Mouse (Mus musculus): Measurements from ENCODE around the gene Odaph. TPM values are rescaled to one million over a fixed set of nuclear protein-coding genes. Genes with fewer than 3 reads are reported as not detected.

Gene Odaph
- polyA plus RNA-seq, 1 experiment from 2014 or later: 0.30 TPM

DNA sequence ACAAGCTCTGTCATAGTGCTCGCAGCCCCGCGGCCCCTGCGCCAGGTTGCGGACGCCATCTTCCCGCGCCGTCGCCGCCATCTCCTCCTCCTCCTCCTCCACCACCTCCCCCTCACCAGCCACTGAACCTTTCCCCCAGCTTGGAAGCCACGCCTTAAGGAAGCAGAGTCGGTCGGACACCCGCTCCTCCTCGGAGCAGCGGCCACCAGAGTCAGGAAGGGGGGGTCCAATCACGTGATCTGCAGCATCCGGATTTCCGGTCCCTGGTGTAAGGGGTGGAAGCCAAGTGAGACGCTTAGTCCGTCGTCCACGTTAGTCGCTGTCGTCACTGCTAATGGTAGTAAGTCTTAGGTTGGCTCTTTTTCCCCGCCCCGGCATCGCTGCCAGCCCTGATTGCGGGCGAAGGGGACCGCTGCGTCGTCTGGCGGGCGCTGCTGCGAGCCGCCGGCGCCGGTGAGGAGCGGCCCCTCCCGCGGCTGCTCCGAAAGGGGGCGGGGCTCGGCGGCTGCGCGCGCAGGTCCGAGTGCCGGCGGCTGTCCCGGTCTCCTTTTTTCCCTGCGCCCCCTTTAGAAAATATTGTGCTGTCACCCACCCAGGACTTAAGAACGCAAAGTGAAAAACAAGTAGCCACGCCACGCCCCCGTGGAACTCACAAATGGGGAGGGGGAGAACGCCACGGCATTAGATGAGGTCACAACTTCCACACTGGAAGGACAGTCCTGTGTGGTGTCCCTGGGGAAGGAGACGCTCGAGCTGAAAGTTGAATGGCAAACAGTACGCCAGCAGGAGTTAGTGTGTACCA, 24.4 kb upstream of the Odaph start, which contains the start of gene Rchy1:
TSS of gene Rchy1 (minus strand) at position 430 of the 802 bp plus-strand sequence.
- 1% methylated on average over 64 of the region's 65 CpGs for WGBS

DNA sequence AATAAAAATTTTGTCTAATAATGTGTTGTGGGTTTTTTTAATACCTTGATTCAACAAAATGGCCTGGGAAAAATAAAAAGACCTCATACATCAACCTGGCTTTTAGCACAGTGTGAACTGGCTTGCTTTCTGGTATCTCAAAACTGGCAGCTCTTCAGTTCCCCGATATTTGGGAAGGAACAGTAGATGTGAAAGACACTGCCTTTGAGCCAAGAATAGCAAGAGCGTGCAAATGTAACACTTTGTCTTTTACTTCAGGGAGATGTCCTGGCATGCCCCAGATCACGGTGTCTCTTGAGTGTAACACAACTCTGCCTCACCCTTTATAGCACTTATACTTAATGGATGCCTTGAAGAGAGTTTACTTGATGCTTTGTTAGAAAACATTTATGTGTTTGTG, 15.2 kb upstream of the Odaph start:
- no peaks in the 10 kb centered on the region for H3K27me3 ChIP-seq (ENCODE audit: control insufficient read depth, insufficient read depth, low read length)
- DNase-seq (ENCODE audit: low spot score) (no peak), ATAC-seq (ENCODE audit: low FRiP score, low TSS enrichment) (no peak)
- no peak overlapping the region for H3K4me2 ChIP-seq (replicated peaks; ENCODE audit: low read depth)
- no peaks in the 10 kb centered on the region for H3K4me1 ChIP-seq (replicated peaks; ENCODE audit: control insufficient read depth, insufficient read depth)
- no peak overlapping the region for H3K4me3 ChIP-seq (ENCODE audit: low read depth, low read length)
- no peak overlapping the region for H3K27ac ChIP-seq (replicated peaks)
- no peaks in the 10 kb centered on the region for H3K9me3 ChIP-seq (ENCODE audit: control insufficient read depth, low read length)
- TF ChIP-seq CTCF (IDR thresholded peaks at IDR 0.05; ENCODE audit: low read depth): no peak
- no peak for TF ChIP-seq EP300 (optimal IDR thresholded peaks at IDR 0.05)
- H3K36me3 ChIP-seq (ENCODE audit: control insufficient read depth, insufficient read depth, low read length): no peaks in the 10 kb centered on the region
- H3K9ac ChIP-seq (ENCODE audit: low read length): no peak overlapping the region
- 71% methylated on average over 3 of the region's 3 CpGs for WGBS

More for the DNA sequence above, 24.4 kb upstream of the Odaph start, which contains the start of gene Rchy1:
- Histone ChIP-seq H3K9me3 (ENCODE audit: control insufficient read depth, low read length) (no peaks in the 10 kb centered on the region), H3K4me2 (replicated peaks; ENCODE audit: low read depth) (peak within 1 kb of the TSS; percentile 63), H3K36me3 (ENCODE audit: control insufficient read depth, insufficient read depth, low read length) (no peaks in the 10 kb centered on the region), H3K27ac (replicated peaks) (peak within 1 kb of the TSS; percentile 99), H3K4me1 (replicated peaks; ENCODE audit: control insufficient read depth, insufficient read depth) (peaks cover 7% of the 10 kb centered on the region), H3K27me3 (ENCODE audit: control insufficient read depth, insufficient read depth, low read length) (no peaks in the 10 kb centered on the region), H3K4me3 (ENCODE audit: low read depth, low read length) (peak within 1 kb of the TSS; percentile 74), H3K9ac (ENCODE audit: low read length) (peak within 1 kb of the TSS; percentile 87)
- peak; percentile 96 for ATAC-seq (ENCODE audit: low FRiP score, low TSS enrichment)
- DNase-seq (ENCODE audit: low spot score): peak; percentile 96
- TF ChIP-seq CTCF (IDR thresholded peaks at IDR 0.05; ENCODE audit: low read depth) (peak; percentile 51), EP300 (optimal IDR thresholded peaks at IDR 0.05) (peak; percentile 52)

DNA sequence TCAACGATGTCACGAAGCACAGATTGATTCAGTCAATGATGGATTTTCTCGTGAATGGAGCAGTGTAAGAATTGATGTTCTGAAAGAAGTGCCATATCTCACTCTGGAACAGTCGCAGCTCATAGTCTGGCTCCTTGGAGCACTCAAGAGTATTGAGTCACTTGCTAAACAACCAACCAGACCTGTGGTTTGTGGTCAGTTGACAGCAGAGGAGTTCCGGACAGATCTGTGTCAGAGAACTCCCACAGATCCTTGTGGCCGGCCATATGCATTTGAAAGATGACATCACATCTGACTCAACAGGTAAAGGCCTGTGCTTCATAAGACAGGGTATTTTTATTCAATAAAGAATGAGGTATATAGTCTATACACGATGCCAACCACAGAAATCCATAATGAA, 13.3 kb upstream of the Odaph start:
- H3K27me3 ChIP-seq (ENCODE audit: control insufficient read depth, insufficient read depth, low read length): no peaks in the 10 kb centered on the region

DNA sequence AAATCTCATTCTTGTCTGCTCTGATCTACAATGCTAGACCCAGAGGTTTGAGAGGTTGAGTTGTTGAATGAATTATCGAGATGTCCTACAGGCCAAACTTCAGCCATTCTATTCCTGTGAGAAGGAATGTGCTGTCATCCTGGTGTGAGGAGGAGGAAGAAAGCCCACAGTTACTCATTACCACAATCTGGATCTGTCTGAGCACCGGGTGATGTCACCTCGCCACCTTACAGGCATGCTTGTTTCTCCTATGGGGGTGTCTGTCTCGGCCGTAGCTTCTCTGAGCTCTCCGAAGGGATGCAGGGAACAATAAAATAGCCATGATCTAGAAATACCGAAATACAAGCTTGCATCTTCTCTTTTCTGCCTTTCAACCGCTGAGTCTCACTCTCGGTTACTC, 11.5 kb upstream of the Odaph start:
- no peaks in the 10 kb centered on the region for H3K27me3 ChIP-seq (ENCODE audit: control insufficient read depth, insufficient read depth, low read length)
- H3K9ac ChIP-seq (ENCODE audit: low read length): no peak overlapping the region
- no peaks in the 10 kb centered on the region for H3K4me1 ChIP-seq (replicated peaks; ENCODE audit: control insufficient read depth, insufficient read depth)
- no peak for TF ChIP-seq EP300 (optimal IDR thresholded peaks at IDR 0.05)
- no peak for TF ChIP-seq CTCF (IDR thresholded peaks at IDR 0.05; ENCODE audit: low read depth)
- H3K9me3 ChIP-seq (ENCODE audit: control insufficient read depth, low read length): no peaks in the 10 kb centered on the region
- no peak for ATAC-seq (ENCODE audit: low FRiP score, low TSS enrichment)
- H3K36me3 ChIP-seq (ENCODE audit: control insufficient read depth, insufficient read depth, low read length): no peaks in the 10 kb centered on the region
- H3K4me3 ChIP-seq (ENCODE audit: low read depth, low read length): no peak overlapping the region
- WGBS: 91% methylated on average over 9 of the region's 9 CpGs
- no peak overlapping the region for H3K4me2 ChIP-seq (replicated peaks; ENCODE audit: low read depth)
- DNase-seq (ENCODE audit: low spot score): no peak
- H3K27ac ChIP-seq (replicated peaks): no peak overlapping the region

More for the DNA sequence above, 13.3 kb upstream of the Odaph start:
- H3K4me1 ChIP-seq (replicated peaks; ENCODE audit: control insufficient read depth, insufficient read depth): no peaks in the 10 kb centered on the region
- TF ChIP-seq CTCF (IDR thresholded peaks at IDR 0.05; ENCODE audit: low read depth): no peak
- no peak for TF ChIP-seq EP300 (optimal IDR thresholded peaks at IDR 0.05)
- 84% methylated on average over 7 of the region's 7 CpGs for WGBS
- H3K9me3 ChIP-seq (ENCODE audit: control insufficient read depth, low read length): no peaks in the 10 kb centered on the region
- no peak overlapping the region for H3K4me3 ChIP-seq (ENCODE audit: low read depth, low read length)
- no peak overlapping the region for H3K4me2 ChIP-seq (replicated peaks; ENCODE audit: low read depth)
- no peaks in the 10 kb centered on the region for H3K36me3 ChIP-seq (ENCODE audit: control insufficient read depth, insufficient read depth, low read length)
- no peak overlapping the region for H3K9ac ChIP-seq (ENCODE audit: low read length)
- no peak overlapping the region for H3K27ac ChIP-seq (replicated peaks)
- no peak for ATAC-seq (ENCODE audit: low FRiP score, low TSS enrichment)
- DNase-seq (ENCODE audit: low spot score): no peak

DNA sequence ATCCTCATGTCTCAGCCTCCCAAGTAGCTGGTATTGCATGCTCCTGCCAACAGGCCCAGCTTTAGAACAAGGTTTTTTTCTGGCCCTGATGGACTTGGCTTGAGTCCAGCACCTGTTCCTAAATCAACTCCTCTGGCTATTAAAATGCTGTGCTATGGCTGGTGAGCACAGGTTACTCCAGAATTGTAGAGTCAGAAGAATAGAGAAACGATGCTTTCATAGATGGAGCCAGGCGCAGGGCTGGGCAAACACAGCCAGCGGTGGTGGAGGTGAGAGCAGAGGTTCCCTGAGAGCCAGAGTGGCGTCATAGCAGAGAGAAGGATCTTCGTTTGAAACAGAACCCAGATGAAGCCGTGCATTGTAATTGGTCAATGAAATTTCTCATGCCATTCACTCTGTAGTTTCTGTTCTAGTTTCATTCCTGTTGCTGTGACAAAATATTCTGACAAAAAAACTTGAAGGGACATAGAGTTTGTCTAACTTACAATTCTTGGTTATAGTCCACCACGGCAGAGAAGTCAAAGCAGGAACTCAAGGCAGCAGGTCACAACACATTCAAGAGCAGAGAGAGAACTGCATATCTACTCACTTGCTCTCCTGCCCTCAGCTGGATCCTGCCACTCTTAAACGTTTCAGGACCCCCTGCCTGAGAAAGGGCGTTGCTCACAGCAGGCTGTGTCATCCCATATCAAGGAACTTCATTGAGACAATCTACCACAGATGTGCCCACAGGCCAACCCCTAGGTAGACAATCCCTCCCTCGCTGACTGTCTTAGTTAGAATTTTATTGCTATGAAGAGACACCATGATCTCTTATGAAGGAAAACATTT, 10.5 kb upstream of the Odaph start:
- Histone ChIP-seq H3K4me2 (replicated peaks; ENCODE audit: low read depth) (no peak overlapping the region), H3K27me3 (ENCODE audit: control insufficient read depth, insufficient read depth, low read length) (no peaks in the 10 kb centered on the region), H3K4me1 (replicated peaks; ENCODE audit: control insufficient read depth, insufficient read depth) (no peaks in the 10 kb centered on the region), H3K9me3 (ENCODE audit: control insufficient read depth, low read length) (no peaks in the 10 kb centered on the region), H3K27ac (replicated peaks) (no peak overlapping the region), H3K4me3 (ENCODE audit: low read depth, low read length) (no peak overlapping the region), H3K9ac (ENCODE audit: low read length) (no peak overlapping the region), H3K36me3 (ENCODE audit: control insufficient read depth, insufficient read depth, low read length) (no peaks in the 10 kb centered on the region)
- ATAC-seq (ENCODE audit: low FRiP score, low TSS enrichment) (no peak), DNase-seq (ENCODE audit: low spot score) (no peak)
- WGBS: 70% methylated on average over 10 of the region's 10 CpGs
- TF ChIP-seq EP300 (optimal IDR thresholded peaks at IDR 0.05): no peak
- TF ChIP-seq CTCF (IDR thresholded peaks at IDR 0.05; ENCODE audit: low read depth): no peak

Data from stomach, postnatal 0 days (tissue).